Mouse (Mus musculus): Measurements from ENCODE around the gene Mup5. TPM values are rescaled to one million over a fixed set of nuclear protein-coding genes. Genes with fewer than 3 reads are reported as not detected.
"Not testable (repeated sequence)": the region's sequence is repeated elsewhere in the genome, so short reads cannot be mapped to it uniquely, and the experiment has no call there.

Mup5 gene
- not detected for total RNA-seq (2021)

DNA sequence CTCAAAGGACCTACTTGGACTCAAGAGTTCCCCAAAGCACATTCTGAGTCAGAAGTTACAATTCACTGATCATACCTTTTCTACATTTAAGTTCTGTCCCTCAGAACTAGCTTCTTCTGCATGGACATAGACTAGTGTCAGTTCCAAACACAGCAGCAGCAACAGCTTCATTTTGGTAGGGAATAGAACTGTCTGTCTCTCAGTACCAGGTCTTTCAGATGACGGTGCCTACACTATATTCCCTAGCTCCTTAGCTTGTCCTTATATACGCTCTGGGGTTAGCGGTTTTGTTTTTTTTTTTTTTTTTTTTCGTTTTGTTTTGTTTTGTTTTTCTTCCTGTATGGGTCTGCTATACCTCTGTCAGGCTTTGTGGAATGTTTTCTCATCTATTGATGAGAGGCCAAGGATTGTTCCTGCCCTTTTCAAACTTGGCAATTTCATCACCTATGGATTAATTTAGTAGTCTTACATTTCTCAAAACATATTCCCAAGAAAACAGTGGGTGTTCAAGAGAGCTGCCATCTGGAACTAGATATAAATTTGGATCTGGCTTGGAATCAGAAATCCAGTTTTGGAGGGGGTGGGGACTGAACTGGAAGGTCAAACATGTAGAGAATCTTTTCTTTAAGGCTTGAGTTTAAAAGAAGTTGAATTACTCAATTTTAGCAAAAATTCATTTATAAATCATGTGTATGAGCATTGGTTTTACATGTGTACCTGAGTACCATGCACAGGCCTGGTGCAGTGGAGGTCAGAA is at the start of gene Mup5:
Mup5 (minus strand) TSS at position 282 of the 757 bp plus-strand sequence.
- DNase-seq (ENCODE audit: extremely low spot score in 1 of 2, low spot score in 1 of 2): no peak

DNA sequence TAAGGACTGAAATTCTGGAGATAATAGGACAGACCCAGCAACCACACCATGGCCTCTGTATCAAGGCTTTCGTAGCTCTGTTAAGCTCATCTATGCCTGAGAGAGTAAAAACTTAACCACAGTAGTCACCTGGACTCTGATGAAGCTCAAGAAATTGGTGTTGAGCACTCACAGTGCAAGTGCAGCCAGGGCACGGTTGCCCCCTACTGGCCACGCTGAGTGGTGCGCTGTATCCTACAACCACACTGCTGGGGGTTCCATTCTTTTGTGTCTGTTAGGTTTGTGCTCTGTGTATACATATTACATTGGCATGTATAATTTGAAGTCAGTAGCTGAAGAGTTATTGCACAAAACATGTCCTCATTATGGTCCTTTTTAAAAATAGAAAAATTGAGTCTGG is 23.1 kb upstream of the Mup5 start:
- DNase-seq (ENCODE audit: extremely low spot score in 1 of 2, low spot score in 1 of 2): no peak

DNA sequence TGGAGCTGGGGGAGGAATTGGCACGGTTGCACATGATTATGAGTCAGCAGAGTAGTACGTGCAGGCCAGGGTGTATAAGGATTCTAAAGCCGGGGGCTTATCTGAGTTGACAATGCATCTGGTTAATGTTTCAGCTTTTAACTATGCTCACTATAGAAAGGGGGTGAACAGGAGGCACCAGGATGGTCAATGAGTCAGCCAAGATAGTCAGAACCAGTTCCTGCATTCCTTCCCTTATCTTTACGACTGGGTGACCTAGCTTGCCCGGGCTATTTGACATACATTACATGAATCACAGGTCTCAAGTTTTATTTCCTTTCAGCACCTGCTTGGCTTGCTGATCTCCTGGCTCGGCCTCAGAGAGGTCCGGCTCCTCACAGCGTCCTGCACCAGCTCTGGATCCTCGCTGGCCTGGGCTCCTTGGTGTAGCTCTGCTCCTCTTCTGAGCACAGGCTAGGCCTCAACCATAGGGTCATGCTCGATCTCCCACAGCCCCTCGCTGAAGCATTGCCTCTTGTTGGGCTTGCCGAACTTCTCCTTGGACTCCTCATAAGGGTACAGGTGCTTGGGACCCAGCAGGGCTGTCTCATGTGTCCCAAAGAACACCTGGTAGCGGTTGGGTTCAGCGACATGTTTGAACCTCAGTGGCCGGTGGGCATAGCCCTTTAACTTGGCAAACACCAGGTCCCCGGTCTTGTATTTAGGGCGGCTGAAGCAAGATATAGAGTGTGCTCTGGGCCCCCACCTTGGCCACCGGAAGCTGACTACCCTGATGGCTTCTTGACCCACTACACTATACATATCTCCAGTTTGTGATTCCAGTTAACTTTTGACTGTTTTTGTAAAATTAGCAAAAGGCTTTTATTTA is 21.0 kb upstream of the Mup5 start:
- no peak for DNase-seq (ENCODE audit: extremely low spot score in 1 of 2, low spot score in 1 of 2)

GRCm38 (mm10) chr4:61855344-61855743 is 20.3 kb upstream of the Mup5 start:
- no peak for DNase-seq (ENCODE audit: extremely low spot score in 1 of 2, low spot score in 1 of 2)

- no peak for DNase-seq (ENCODE audit: extremely low spot score in 1 of 2, low spot score in 1 of 2)
Measured at GRCm38 (mm10) chr4:61844758-61845455, 9.9 kb upstream of the Mup5 start.

GRCm38 (mm10) chr4:61829211-61829610 is 5.8 kb downstream of the Mup5 start:
- no peak for DNase-seq (ENCODE audit: extremely low spot score in 1 of 2, low spot score in 1 of 2)

DNA sequence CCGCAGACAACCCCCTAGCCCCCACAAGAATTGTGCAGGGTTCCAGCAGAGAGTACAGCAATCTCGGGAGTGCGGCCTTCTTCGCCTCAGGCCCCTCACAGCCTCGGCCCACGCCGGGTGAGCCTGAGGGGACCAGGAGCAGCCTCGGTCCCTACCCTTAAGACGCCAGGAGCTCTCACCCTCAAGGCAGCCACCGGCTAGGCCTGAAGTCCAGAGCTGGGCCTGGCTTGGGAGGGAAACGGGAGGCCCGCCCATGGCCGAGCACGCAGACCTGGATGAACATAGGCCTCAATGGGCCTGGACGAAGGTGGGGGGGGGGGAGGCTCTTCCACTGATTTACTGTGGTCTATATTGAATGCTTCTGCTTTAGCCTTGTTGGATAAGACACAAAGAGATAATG is 11.8 kb downstream of the Mup5 start:
- DNase-seq (ENCODE audit: extremely low spot score in 1 of 2, low spot score in 1 of 2): no peak

DNA sequence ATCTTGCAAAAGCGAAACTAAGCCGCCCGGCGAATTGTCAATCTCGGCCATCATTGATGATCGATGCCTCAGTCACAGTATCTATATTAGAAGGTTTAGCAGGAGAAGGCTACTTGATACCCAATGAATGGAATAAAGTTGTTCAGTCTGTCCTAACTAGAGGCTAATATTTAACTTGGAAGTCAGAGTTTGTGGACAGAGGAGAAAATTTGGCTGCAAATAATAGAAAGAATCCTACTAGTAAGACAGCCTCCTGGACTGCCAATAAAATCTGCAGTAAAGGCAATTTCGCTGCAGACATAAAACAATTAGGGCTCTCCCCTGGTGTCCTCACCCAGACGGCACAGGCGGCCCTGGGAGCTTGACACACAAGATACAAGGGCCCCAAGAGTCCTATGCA is 12.5 kb downstream of the Mup5 start:
- not testable (repeated sequence) for DNase-seq (ENCODE audit: extremely low spot score in 1 of 2, low spot score in 1 of 2)

GRCm38 (mm10) chr4:61815602-61816001 is 19.4 kb downstream of the Mup5 start:
- no peak for DNase-seq (ENCODE audit: extremely low spot score in 1 of 2, low spot score in 1 of 2)

GRCm38 (mm10) chr4:61813435-61813834 is 21.6 kb downstream of the Mup5 start:
- DNase-seq (ENCODE audit: extremely low spot score in 1 of 2, low spot score in 1 of 2): no peak

DNA sequence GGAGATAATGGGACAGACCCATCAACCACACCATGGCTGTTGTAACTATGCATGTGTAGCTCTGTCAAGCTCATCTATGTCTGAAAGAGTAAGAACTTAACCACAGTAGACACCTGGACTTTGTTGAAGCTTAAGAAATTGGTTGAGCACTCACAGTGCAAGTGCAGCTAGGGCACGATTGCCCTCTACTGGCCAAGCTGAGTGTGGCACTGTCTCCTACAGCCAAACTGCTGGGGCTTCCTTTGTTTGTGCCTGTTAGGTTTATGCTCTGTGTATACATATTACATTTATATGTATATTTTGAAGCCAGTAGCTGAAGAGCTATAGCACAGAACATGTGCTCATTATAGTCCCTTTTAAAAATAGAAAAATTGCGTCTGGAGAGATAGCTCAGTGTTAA is 23.8 kb downstream of the Mup5 start:
- peak; percentile 7 to 44 for DNase-seq (ENCODE audit: extremely low spot score in 1 of 2, low spot score in 1 of 2)

- not testable (repeated sequence) for DNase-seq (ENCODE audit: extremely low spot score in 1 of 2, low spot score in 1 of 2)
Measured at GRCm38 (mm10) chr4:61808926-61809325, 26.1 kb downstream of the Mup5 start.

DNA sequence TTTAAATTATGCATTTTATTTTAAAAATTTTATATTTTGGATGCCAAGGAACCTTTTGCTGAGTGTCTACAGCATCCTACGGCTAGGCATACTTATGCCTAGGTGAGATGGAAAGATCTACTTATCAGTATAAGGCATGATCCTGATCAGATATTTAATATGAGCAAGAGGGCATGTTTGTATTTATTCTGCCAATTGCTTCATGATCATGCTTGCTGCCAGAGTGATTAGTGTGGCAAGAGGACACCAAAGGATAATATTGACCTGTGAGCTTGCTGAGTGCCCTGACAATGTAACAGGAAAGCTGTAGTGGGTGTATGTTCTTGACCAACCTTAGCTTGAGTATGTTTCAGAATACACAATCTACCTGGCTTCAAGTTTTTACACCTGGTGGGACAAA is 45.3 kb downstream of the Mup5 start:
- DNase-seq (ENCODE audit: extremely low spot score in 1 of 2, low spot score in 1 of 2): not testable (repeated sequence)

DNA sequence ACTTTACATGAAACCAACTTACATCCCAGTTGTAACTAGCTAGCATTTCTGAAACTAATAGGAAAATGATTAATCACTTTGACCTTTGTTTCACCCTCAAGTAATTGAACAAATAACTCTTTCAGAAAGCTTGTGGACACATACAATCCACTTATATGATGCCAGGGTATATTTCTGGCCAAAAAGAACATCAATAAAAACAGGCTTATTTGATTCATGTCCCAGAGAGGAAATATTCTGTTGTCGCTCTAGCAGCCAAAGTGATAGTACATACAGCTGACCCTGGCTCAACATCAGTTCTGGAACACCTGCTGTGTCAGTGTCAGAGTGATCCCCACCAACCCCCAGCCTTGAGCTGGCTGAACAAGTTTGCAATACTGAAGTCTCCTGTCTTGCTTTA is 50.8 kb downstream of the Mup5 start:
- DNase-seq (ENCODE audit: extremely low spot score in 1 of 2, low spot score in 1 of 2): not testable (repeated sequence)

DNA sequence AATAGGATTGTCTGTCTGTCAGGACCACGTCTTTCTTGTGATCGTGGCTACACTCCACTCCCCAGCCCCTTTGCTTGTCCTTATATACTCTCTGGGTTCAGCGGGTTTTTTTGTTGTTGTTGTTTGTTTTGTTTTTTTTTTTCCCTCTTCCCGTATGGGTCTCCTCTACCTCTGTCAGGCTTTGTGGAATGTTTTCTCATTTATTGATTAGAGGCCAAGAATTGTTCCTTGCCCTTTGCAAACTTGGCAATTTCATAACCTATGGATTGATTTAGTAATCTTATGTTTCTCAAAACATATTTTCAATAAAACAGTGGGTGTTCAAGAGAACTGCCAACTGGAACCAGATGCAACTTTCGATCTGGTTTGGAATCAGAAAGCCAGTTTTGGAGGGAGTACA is 52.9 kb downstream of the Mup5 start, which contains the start of gene Mup19:
Mup19 (minus strand) TSS at position 101 of the 400 bp plus-strand sequence.
- DNase-seq (ENCODE audit: extremely low spot score in 1 of 2, low spot score in 1 of 2): not testable (repeated sequence)

Other genes with a start within 250 kb of the Mup5 start
- not detected for gene Mup17, start 239.4 kb downstream of the Mup5 start, total RNA-seq (2021)
- not detected for gene Mup18, start 161.1 kb downstream of the Mup5 start, total RNA-seq (2021)
- gene Mup19, start 53.0 kb downstream of the Mup5 start, total RNA-seq (2021): not detected
- not detected for gene Mup20, start 218.9 kb upstream of the Mup5 start, total RNA-seq (2021)